Comparison of ENCODE assay signal across 11 mouse cellular contexts in the genomic region with DNA sequence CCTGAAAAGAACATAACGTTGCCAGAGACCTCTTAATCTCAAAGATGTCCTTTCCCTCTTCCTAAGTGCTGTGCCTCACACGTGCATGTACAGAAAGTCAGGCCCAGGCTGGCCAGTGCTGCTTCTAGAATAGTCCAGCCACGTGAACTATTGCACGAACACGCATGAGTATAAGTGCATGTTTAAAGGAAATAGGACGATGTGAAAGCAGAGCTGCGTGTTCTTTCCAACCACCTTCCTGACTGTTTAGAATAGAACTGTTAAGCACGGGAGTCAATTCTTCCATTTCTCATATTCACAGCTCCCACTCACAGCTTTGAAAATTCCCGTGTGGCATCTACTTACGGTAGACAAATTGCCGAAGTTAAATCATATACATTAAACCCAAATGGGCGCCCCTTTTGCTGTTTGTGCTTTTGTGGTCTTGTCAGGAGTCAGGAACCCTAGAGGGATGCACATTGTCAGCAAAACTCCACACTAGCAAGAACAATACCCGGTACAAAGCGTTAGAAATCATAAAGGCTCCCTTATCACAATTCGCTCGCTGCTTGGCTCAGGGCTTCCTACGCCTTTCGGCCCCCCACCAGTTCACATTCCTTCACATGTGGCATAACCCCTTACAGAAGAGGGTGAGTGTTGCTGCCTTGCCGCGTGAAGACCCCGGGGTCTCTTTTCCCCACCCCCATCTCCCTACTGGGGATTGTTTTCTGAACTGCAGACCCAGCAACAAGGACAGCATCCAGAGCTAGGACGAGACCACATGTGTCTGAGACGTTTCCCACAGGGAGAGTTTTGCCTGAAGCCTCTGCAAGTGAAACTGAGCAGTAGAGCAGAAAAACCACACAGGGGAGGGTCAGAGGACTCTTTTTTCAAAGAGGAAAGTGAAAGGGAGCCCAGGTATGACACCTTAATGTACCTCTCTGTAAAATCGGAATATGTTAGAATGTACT. TPM values are rescaled to one million over a fixed set of nuclear protein-coding genes. Genes with fewer than 3 reads are reported as not detected.
DNase-seq lines count a peak whose midpoint lies in the region; ATAC-seq lines count a peak whose summit lies in the region.
"Had no signal": no experiment of that assay in that cellular context is flagged by ENCODE, and none has a peak within 500 bp of the region (broad histone marks: within the 10 kb centered on the region; RNA-seq: fewer than 3 reads in every experiment).

No protein-coding gene starts in this region.

- ATAC-seq in heart, embryonic 16.5 days (replicated peaks; ENCODE audit: extremely low read depth, insufficient read depth, low FRiP score) = no peak
- no peak for ATAC-seq in neural tube, embryonic 12.5 days (ENCODE audit: low FRiP score, low read depth)
- peak; percentile 75 for ATAC-seq in hindbrain, embryonic 16.5 days
- ATAC-seq in stomach, embryonic 14.5 days (ENCODE audit: insufficient number of reproducible peaks, insufficient read depth, low FRiP score, low read depth) = no peak

- no peak overlapping the region for H3K27ac ChIP-seq in heart, embryonic 16.5 days (ENCODE audit: low read length)
- no peak overlapping the region for H3K27ac ChIP-seq in neural tube, embryonic 12.5 days
- H3K27ac ChIP-seq in hindbrain, embryonic 16.5 days (ENCODE audit: low read depth, low read length) = 0 out of 2 replicates have a peak overlapping the region, but pooled peaks have one; percentile 18
- H3K27ac ChIP-seq in stomach, embryonic 14.5 days (ENCODE audit: low read length) = no peak overlapping the region
- H3K27ac ChIP-seq: liver, embryonic 14.5 days had no signal

- no peaks in the 10 kb centered on the region for H3K36me3 ChIP-seq in heart, embryonic 16.5 days (ENCODE audit: control insufficient read depth, insufficient read depth)
- H3K36me3 ChIP-seq in neural tube, embryonic 12.5 days = no peaks in the 10 kb centered on the region
- no peaks in the 10 kb centered on the region for H3K36me3 ChIP-seq in hindbrain, embryonic 16.5 days (ENCODE audit: control insufficient read depth, insufficient read depth, low read length)
- H3K36me3 ChIP-seq in stomach, embryonic 14.5 days (ENCODE audit: control insufficient read depth, insufficient read depth, low read length) = no peaks in the 10 kb centered on the region

- WGBS in heart, embryonic 16.5 days = 47% methylated on average over 24 of the region's 24 CpGs
- WGBS in neural tube, embryonic 12.5 days = 62% methylated on average over 24 of the region's 24 CpGs
- WGBS in hindbrain, embryonic 16.5 days = 37% methylated on average over 24 of the region's 24 CpGs
- WGBS in stomach, embryonic 14.5 days = 51% methylated on average over 24 of the region's 24 CpGs

- H3K4me2 ChIP-seq in heart, embryonic 16.5 days (ENCODE audit: low read depth, low read length) = peak overlapping the region; percentile 65
- peak overlapping the region; percentile 35; the same call in 1 of the 2 replicates for H3K4me2 ChIP-seq in neural tube, embryonic 12.5 days (replicated peaks)
- H3K4me2 ChIP-seq in hindbrain, embryonic 16.5 days (ENCODE audit: low read length) = peak overlapping the region; percentile 54
- peak overlapping the region; percentile 15; the same call in 1 of the 2 replicates for H3K4me2 ChIP-seq in stomach, embryonic 14.5 days (replicated peaks; ENCODE audit: low read depth, low read length)

- H3K9ac ChIP-seq in heart, embryonic 16.5 days (ENCODE audit: low read length) = peak overlapping the region; percentile 8; the same call in 1 of the 2 replicates
- H3K9ac ChIP-seq in neural tube, embryonic 12.5 days = no peak overlapping the region
- peak overlapping the region; percentile 49; the same call in 1 of the 2 replicates for H3K9ac ChIP-seq in hindbrain, embryonic 16.5 days (ENCODE audit: low read depth, low read length)
- H3K9ac ChIP-seq in stomach, embryonic 14.5 days (replicated peaks; ENCODE audit: low read depth, low read length) = no peak overlapping the region
- H3K9ac ChIP-seq: liver, embryonic 14.5 days had no signal

- peak overlapping the region; percentile 36 for H3K4me3 ChIP-seq in heart, embryonic 16.5 days (ENCODE audit: low read length)
- H3K4me3 ChIP-seq in neural tube, embryonic 12.5 days = no peak overlapping the region
- peak overlapping the region; percentile 26 for H3K4me3 ChIP-seq in hindbrain, embryonic 16.5 days (ENCODE audit: low read length)
- no peak overlapping the region for H3K4me3 ChIP-seq in stomach, embryonic 14.5 days (ENCODE audit: low read depth, low read length)

- DNase-seq in heart, postnatal 25 days (ENCODE audit: low spot score) = no peak
- DNase-seq in neural tube, embryonic 10.5 days (ENCODE audit: extremely low spot score, low spot score) = no peak
- DNase-seq in adrenal gland, adult (ENCODE audit: inconsistent age in 2 of 2, low spot score in 1 of 2) = no peak
- no peak for DNase-seq in spleen, adult 12 weeks (ENCODE audit: low spot score)
- DNase-seq: adrenal gland, postnatal 14 days; cerebellum, postnatal 14 days had no signal

- intact Hi-C loops in heart, postnatal 25 days (cut with DNase I) = no loop called here

- no peaks in the 10 kb centered on the region for H3K27me3 ChIP-seq in heart, embryonic 16.5 days (ENCODE audit: control insufficient read depth, insufficient read depth, low read length)
- H3K27me3 ChIP-seq in neural tube, embryonic 12.5 days (replicated peaks) = no peaks in the 10 kb centered on the region
- no peaks in the 10 kb centered on the region for H3K27me3 ChIP-seq in hindbrain, embryonic 16.5 days (replicated peaks; ENCODE audit: control insufficient read depth, insufficient read depth, low read length)
- no peaks in the 10 kb centered on the region for H3K27me3 ChIP-seq in stomach, embryonic 14.5 days (ENCODE audit: control insufficient read depth, insufficient read depth, low read length)

- H3K4me1 ChIP-seq in heart, embryonic 16.5 days (ENCODE audit: control insufficient read depth, insufficient read depth, low read length) = no peaks in the 10 kb centered on the region
- H3K4me1 ChIP-seq in neural tube, embryonic 12.5 days = no peaks in the 10 kb centered on the region
- H3K4me1 ChIP-seq in hindbrain, embryonic 16.5 days (ENCODE audit: control insufficient read depth, insufficient read depth, low read depth, low read length) = peaks cover 6% of the 10 kb centered on the region
- no peaks in the 10 kb centered on the region for H3K4me1 ChIP-seq in stomach, embryonic 14.5 days (ENCODE audit: control insufficient read depth, insufficient read depth, low read length)

- no peaks in the 10 kb centered on the region for H3K9me3 ChIP-seq in heart, embryonic 16.5 days (replicated peaks; ENCODE audit: control insufficient read depth, low read length)
- H3K9me3 ChIP-seq in neural tube, embryonic 12.5 days = no peaks in the 10 kb centered on the region
- no peaks in the 10 kb centered on the region for H3K9me3 ChIP-seq in hindbrain, embryonic 16.5 days (ENCODE audit: control insufficient read depth, low read length)
- H3K9me3 ChIP-seq in stomach, embryonic 14.5 days (ENCODE audit: control insufficient read depth, low read depth, low read length) = no peaks in the 10 kb centered on the region

RNA-seq across cellular contexts. Expression of a gene that starts 33.1 kb away (rescaled TPM):
- 6.0 and 6.2 TPM in 2 replicates for polyA plus RNA-seq in heart, embryonic 16.5 days (2015; fragmentation: Nextera tagmentation; extraction: Ambion mirVana)
- 1 to 10 TPM; 2.8 to 3.0 TPM for total RNA-seq in heart, postnatal 25 days (2021)
- polyA plus RNA-seq in neural tube, embryonic 12.5 days (2016; fragmentation: Nextera tagmentation; extraction: Ambion mirVana) = 37.9 and 38.0 TPM in 2 replicates
- polyA plus RNA-seq in hindbrain, embryonic 16.5 days (2015; fragmentation: Nextera tagmentation; extraction: Ambion mirVana) = 44.5 and 48.2 TPM in 2 replicates
- 24.7 and 27.4 TPM in 2 replicates for polyA plus RNA-seq in stomach, embryonic 14.5 days (2014; fragmentation: Nextera tagmentation; extraction: Ambion mirVana)

Comparison
In these comparisons a context has a peak if more than half of its experiments do, and no peak if none do; other contexts are left out.
1. H3K4me2 ChIP-seq: peak in every context shown above with its lines; median percentile 65 in heart, embryonic 16.5 days; 54 in hindbrain, embryonic 16.5 days; 35 in neural tube, embryonic 12.5 days; 15 in stomach, embryonic 14.5 days.
2. H3K4me3 ChIP-seq: peak in heart, embryonic 16.5 days (single experiment) and hindbrain, embryonic 16.5 days (single experiment); none in neural tube, embryonic 12.5 days (single experiment) and stomach, embryonic 14.5 days (single experiment).
3. H3K9ac ChIP-seq: peak in heart, embryonic 16.5 days (single experiment) and hindbrain, embryonic 16.5 days (single experiment); none in neural tube, embryonic 12.5 days (single experiment) and stomach, embryonic 14.5 days (single experiment).